Mouse (Mus musculus): Measurements from ENCODE around the gene Faiml. TPM values are rescaled to one million over a fixed set of nuclear protein-coding genes. Genes with fewer than 3 reads are reported as not detected.

Faiml gene
- polyA plus RNA-seq (2015; fragmentation: Nextera tagmentation; extraction: Ambion mirVana) = not detected in 2 replicates

GRCm38 (mm10) chr9:99237139-99237538 lies at the start of gene Faiml:
TSS of gene Faiml (minus strand) at chr9:99237239.
- ATAC-seq = no peak
- Histone ChIP-seq H3K4me3 (no peak within 1 kb of the TSS), H3K4me1 (no peaks in the 10 kb centered on the region), H3K4me2 (no peak within 1 kb of the TSS), H3K9ac (no peak within 1 kb of the TSS), H3K9me3 (replicated peaks) (no peaks in the 10 kb centered on the region), H3K36me3 (ENCODE audit: poor library complexity, severe bottlenecking) (no peaks in the 10 kb centered on the region), H3K27me3 (no peaks in the 10 kb centered on the region), H3K27ac (no peak within 1 kb of the TSS)
- WGBS = 87% methylated on average over 14 of the region's 14 CpGs

- Histone ChIP-seq H3K9ac (no peak overlapping the region), H3K4me2 (no peak overlapping the region), H3K27ac (no peak overlapping the region), H3K36me3 (ENCODE audit: poor library complexity, severe bottlenecking) (peaks cover 82% of the 10 kb centered on the region), H3K4me1 (no peaks in the 10 kb centered on the region), H3K9me3 (replicated peaks) (no peaks in the 10 kb centered on the region), H3K4me3 (no peak overlapping the region), H3K27me3 (no peaks in the 10 kb centered on the region)
- no peak for ATAC-seq
- 72% methylated on average over 5 of the region's 5 CpGs for WGBS
Observed at GRCm38 (mm10) chr9:99258891-99259290, 21.9 kb upstream of the Faiml start.

GRCm38 (mm10) chr9:99256821-99257220 lies 19.8 kb upstream of the Faiml start:
- no peak overlapping the region for H3K4me3 ChIP-seq
- no peak overlapping the region for H3K4me2 ChIP-seq
- no peak for ATAC-seq
- H3K27me3 ChIP-seq = no peaks in the 10 kb centered on the region
- H3K4me1 ChIP-seq = no peaks in the 10 kb centered on the region
- H3K9me3 ChIP-seq (replicated peaks) = no peaks in the 10 kb centered on the region
- H3K36me3 ChIP-seq (ENCODE audit: poor library complexity, severe bottlenecking) = peaks cover 65% of the 10 kb centered on the region
- no peak overlapping the region for H3K9ac ChIP-seq
- 93% methylated on average over 3 of the region's 3 CpGs for WGBS
- no peak overlapping the region for H3K27ac ChIP-seq

GRCm38 (mm10) chr9:99256206-99256605 lies 19.2 kb upstream of the Faiml start:
- no peak overlapping the region for H3K27ac ChIP-seq
- ATAC-seq = no peak
- H3K27me3 ChIP-seq = no peaks in the 10 kb centered on the region
- H3K4me3 ChIP-seq = no peak overlapping the region
- no peak overlapping the region for H3K4me2 ChIP-seq
- peaks cover 64% of the 10 kb centered on the region for H3K36me3 ChIP-seq (ENCODE audit: poor library complexity, severe bottlenecking)
- H3K9ac ChIP-seq = no peak overlapping the region
- no peaks in the 10 kb centered on the region for H3K9me3 ChIP-seq (replicated peaks)
- WGBS = 90% methylated on average over 1 of the region's 1 CpGs
- H3K4me1 ChIP-seq = no peaks in the 10 kb centered on the region

- ATAC-seq = no peak
- Histone ChIP-seq H3K36me3 (ENCODE audit: poor library complexity, severe bottlenecking) (peaks cover 61% of the 10 kb centered on the region), H3K27me3 (no peaks in the 10 kb centered on the region), H3K9ac (no peak overlapping the region), H3K4me3 (no peak overlapping the region), H3K27ac (no peak overlapping the region), H3K4me2 (no peak overlapping the region), H3K9me3 (replicated peaks) (no peaks in the 10 kb centered on the region), H3K4me1 (no peaks in the 10 kb centered on the region)
- WGBS = 94% methylated on average over 10 of the region's 10 CpGs
Observed at GRCm38 (mm10) chr9:99253861-99254260, 16.8 kb upstream of the Faiml start.

GRCm38 (mm10) chr9:99248906-99249305 lies 11.9 kb upstream of the Faiml start:
- no peak overlapping the region for H3K4me3 ChIP-seq
- ATAC-seq = no peak
- peaks cover 37% of the 10 kb centered on the region for H3K36me3 ChIP-seq (ENCODE audit: poor library complexity, severe bottlenecking)
- no peak overlapping the region for H3K27ac ChIP-seq
- no peak overlapping the region for H3K9ac ChIP-seq
- no peak overlapping the region for H3K4me2 ChIP-seq
- H3K27me3 ChIP-seq = no peaks in the 10 kb centered on the region
- WGBS = 97% methylated on average over 4 of the region's 4 CpGs
- H3K4me1 ChIP-seq = peaks cover 19% of the 10 kb centered on the region
- no peaks in the 10 kb centered on the region for H3K9me3 ChIP-seq (replicated peaks)

- Histone ChIP-seq H3K9me3 (replicated peaks) (no peaks in the 10 kb centered on the region), H3K27ac (no peak overlapping the region), H3K27me3 (no peaks in the 10 kb centered on the region), H3K4me1 (peaks cover 21% of the 10 kb centered on the region), H3K4me3 (no peak overlapping the region), H3K9ac (no peak overlapping the region), H3K4me2 (no peak overlapping the region), H3K36me3 (ENCODE audit: poor library complexity, severe bottlenecking) (peaks cover 34% of the 10 kb centered on the region)
- ATAC-seq = no peak
- 66% methylated on average over 8 of the region's 8 CpGs for WGBS
Observed at GRCm38 (mm10) chr9:99248304-99248703, 11.3 kb upstream of the Faiml start.

- peak overlapping the region; percentile 73 for H3K4me2 ChIP-seq
- peak overlapping the region; percentile 88 for H3K4me3 ChIP-seq
- no peaks in the 10 kb centered on the region for H3K27me3 ChIP-seq
- 1% methylated on average over 10 of the region's 10 CpGs for WGBS
- peak overlapping the region; percentile 85 for H3K9ac ChIP-seq
- peak; percentile 1 for ATAC-seq
- H3K9me3 ChIP-seq (replicated peaks) = no peaks in the 10 kb centered on the region
- peaks cover 21% of the 10 kb centered on the region for H3K4me1 ChIP-seq
- H3K27ac ChIP-seq = peak overlapping the region; percentile 75
- peaks cover 20% of the 10 kb centered on the region for H3K36me3 ChIP-seq (ENCODE audit: poor library complexity, severe bottlenecking)
Observed at GRCm38 (mm10) chr9:99243895-99244293, 6.9 kb upstream of the Faiml start.

GRCm38 (mm10) chr9:99243190-99243894 lies 6.3 kb upstream of the Faiml start, which contains the start of gene Cep70:
TSS of gene Cep70 (plus strand) at chr9:99243367.
- ATAC-seq = peak; percentile 95
- Histone ChIP-seq H3K9me3 (replicated peaks) (no peaks in the 10 kb centered on the region), H3K4me2 (peak within 1 kb of the TSS; percentile 73), H3K9ac (peak within 1 kb of the TSS; percentile 85), H3K4me3 (peak within 1 kb of the TSS; percentile 88), H3K4me1 (peaks cover 19% of the 10 kb centered on the region), H3K27ac (peak within 1 kb of the TSS; percentile 75), H3K36me3 (ENCODE audit: poor library complexity, severe bottlenecking) (peaks cover 18% of the 10 kb centered on the region), H3K27me3 (no peaks in the 10 kb centered on the region)
- WGBS = under 1% methylated on average over 65 of the region's 66 CpGs

GRCm38 (mm10) chr9:99242533-99243189 lies 5.6 kb upstream of the Faiml start:
- Histone ChIP-seq H3K4me3 (peak overlapping the region; percentile 88), H3K4me2 (peak overlapping the region; percentile 73), H3K9ac (peak overlapping the region; percentile 85; the same call in 1 of the 2 replicates), H3K36me3 (ENCODE audit: poor library complexity, severe bottlenecking) (peaks cover 11% of the 10 kb centered on the region), H3K27me3 (no peaks in the 10 kb centered on the region), H3K27ac (no peak overlapping the region), H3K9me3 (replicated peaks) (no peaks in the 10 kb centered on the region), H3K4me1 (peaks cover 15% of the 10 kb centered on the region; the same call in 1 of the 2 replicates)
- ATAC-seq = peak; percentile 73
- WGBS = 7% methylated on average over 17 of the region's 17 CpGs

GRCm38 (mm10) chr9:99242035-99242434 lies 5.0 kb upstream of the Faiml start:
- 4% methylated on average over 7 of the region's 7 CpGs for WGBS
- Histone ChIP-seq H3K27ac (no peak overlapping the region), H3K4me1 (peaks cover 15% of the 10 kb centered on the region; the same call in 1 of the 2 replicates), H3K9me3 (replicated peaks) (no peaks in the 10 kb centered on the region), H3K4me2 (no peak overlapping the region), H3K4me3 (no peak overlapping the region), H3K27me3 (no peaks in the 10 kb centered on the region), H3K36me3 (ENCODE audit: poor library complexity, severe bottlenecking) (peaks cover 4% of the 10 kb centered on the region), H3K9ac (no peak overlapping the region)
- ATAC-seq = peak; percentile 23; the same call in 1 of the 2 replicates

- Histone ChIP-seq H3K9me3 (replicated peaks) (no peaks in the 10 kb centered on the region), H3K36me3 (ENCODE audit: poor library complexity, severe bottlenecking) (no peaks in the 10 kb centered on the region), H3K4me3 (no peak overlapping the region), H3K4me1 (peaks cover 12% of the 10 kb centered on the region; the same call in 1 of the 2 replicates), H3K27ac (no peak overlapping the region), H3K9ac (no peak overlapping the region), H3K4me2 (no peak overlapping the region), H3K27me3 (no peaks in the 10 kb centered on the region)
- 85% methylated on average over 5 of the region's 5 CpGs for WGBS
- ATAC-seq = no peak
Observed at GRCm38 (mm10) chr9:99240571-99240970, 3.5 kb upstream of the Faiml start.
